Mouse (Mus musculus): ENCODE data around the gene Habp4. TPM values are rescaled to one million over a fixed set of nuclear protein-coding genes. Genes with fewer than 3 reads are reported as not detected.

Gene Habp4
- polyA plus RNA-seq (2012; ENCODE audit: insufficient read depth, insufficient read length, missing spikeins): 16.4 and 21.0 TPM in 2 replicates

GRCm38 (mm10) chr13:64161548-64161915 lies at the start of gene Habp4:
Habp4 (plus strand) TSS chr13:64161824.
- Histone ChIP-seq H3K4me3 (ENCODE audit: insufficient read depth, low read depth, low read length) (peak within 1 kb of the TSS; percentile 73), H3K27ac (replicated peaks; ENCODE audit: low read depth, low read length) (no peak within 1 kb of the TSS), H3K4me1 (ENCODE audit: control insufficient read depth, insufficient read depth, insufficient read length, low read length) (no peaks in the 10 kb centered on the region)

DNA sequence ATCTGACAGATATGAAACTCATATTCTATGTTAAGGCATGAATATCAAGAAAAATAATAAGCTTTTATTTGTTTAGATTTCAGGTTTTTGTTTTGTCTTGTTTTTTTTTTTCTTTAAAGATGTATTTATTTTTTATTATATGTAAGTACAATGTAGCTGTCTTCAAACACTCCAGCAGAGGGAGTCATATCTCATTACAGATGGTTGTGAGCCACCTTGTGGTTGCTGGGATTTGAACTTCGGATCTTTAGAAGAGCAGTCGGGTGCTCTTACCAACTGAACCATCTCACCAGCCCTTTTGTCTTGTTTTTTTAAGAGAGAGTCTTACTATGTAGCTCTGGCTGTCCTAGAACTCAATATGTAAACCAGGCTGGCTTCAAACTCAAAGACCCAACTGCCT lies 44.2 kb upstream of the Habp4 start:
- Histone ChIP-seq H3K27ac (replicated peaks; ENCODE audit: low read depth, low read length) (no peak overlapping the region), H3K4me1 (ENCODE audit: control insufficient read depth, insufficient read depth, insufficient read length, low read length) (no peaks in the 10 kb centered on the region), H3K4me3 (ENCODE audit: insufficient read depth, low read depth, low read length) (no peak overlapping the region)

DNA sequence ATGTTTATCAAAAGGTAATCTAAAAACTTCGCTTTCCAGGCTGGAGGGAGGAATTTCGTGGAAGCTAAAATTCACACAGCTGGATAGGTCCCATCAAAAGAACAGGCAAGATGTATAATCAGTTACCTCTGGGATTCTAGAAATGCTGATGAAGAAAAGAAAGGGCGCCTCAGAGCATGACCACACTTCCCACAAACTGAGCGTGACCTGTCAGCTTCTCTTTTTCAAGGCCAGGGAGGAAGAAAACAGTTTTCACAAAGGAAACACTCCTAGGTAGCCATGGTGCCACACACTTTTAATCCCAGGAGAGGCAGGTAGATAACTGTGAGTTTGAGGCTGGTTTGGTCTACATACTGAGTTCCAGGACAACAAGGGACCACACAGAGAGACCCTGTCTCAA lies 40.9 kb upstream of the Habp4 start:
- Histone ChIP-seq H3K4me1 (ENCODE audit: control insufficient read depth, insufficient read depth, insufficient read length, low read length) (no peaks in the 10 kb centered on the region), H3K27ac (replicated peaks; ENCODE audit: low read depth, low read length) (no peak overlapping the region), H3K4me3 (ENCODE audit: insufficient read depth, low read depth, low read length) (no peak overlapping the region)

- Histone ChIP-seq H3K4me3 (ENCODE audit: insufficient read depth, low read depth, low read length) (no peak overlapping the region), H3K4me1 (ENCODE audit: control insufficient read depth, insufficient read depth, insufficient read length, low read length) (no peaks in the 10 kb centered on the region), H3K27ac (replicated peaks; ENCODE audit: low read depth, low read length) (no peak overlapping the region)
These were observed 38.0 kb upstream of the Habp4 start for GRCm38 (mm10) chr13:64123491-64124188.

DNA sequence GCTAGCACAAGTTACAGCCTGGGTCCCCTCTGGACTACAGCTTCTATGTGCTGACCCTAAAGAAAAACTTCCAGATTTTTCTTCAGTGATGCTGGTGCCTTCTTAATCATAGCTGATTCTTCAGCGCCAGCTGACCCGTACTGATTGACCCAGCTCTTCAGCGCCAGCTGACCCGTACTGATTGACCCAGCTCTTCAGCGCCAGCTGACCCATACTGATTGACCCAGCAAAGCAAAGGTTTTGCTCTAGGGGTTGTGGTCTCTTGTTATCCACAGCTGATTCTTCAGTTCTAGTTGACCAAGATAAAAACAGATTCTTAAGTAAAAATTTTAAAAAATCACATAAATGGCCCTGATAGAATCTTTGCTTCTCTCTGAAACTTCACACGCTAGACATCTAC lies 36.7 kb upstream of the Habp4 start:
- H3K4me3 ChIP-seq (ENCODE audit: insufficient read depth, low read depth, low read length): no peak overlapping the region
- no peaks in the 10 kb centered on the region for H3K4me1 ChIP-seq (ENCODE audit: control insufficient read depth, insufficient read depth, insufficient read length, low read length)

GRCm38 (mm10) chr13:64126316-64126715 lies 35.3 kb upstream of the Habp4 start:
- no peak overlapping the region for H3K4me3 ChIP-seq (ENCODE audit: insufficient read depth, low read depth, low read length)
- no peak overlapping the region for H3K27ac ChIP-seq (replicated peaks; ENCODE audit: low read depth, low read length)
- no peaks in the 10 kb centered on the region for H3K4me1 ChIP-seq (ENCODE audit: control insufficient read depth, insufficient read depth, insufficient read length, low read length)

More for the DNA sequence above, 36.7 kb upstream of the Habp4 start:
- H3K27ac ChIP-seq (replicated peaks; ENCODE audit: low read depth, low read length): no peak overlapping the region

GRCm38 (mm10) chr13:64128858-64129615 lies 32.6 kb upstream of the Habp4 start, which contains the start of gene Slc35d2:
Slc35d2 (minus strand) TSS chr13:64129368.
- H3K4me3 ChIP-seq (ENCODE audit: insufficient read depth, low read depth, low read length): peak within 1 kb of the TSS; percentile 94
- no peaks in the 10 kb centered on the region for H3K4me1 ChIP-seq (ENCODE audit: control insufficient read depth, insufficient read depth, insufficient read length, low read length)
- H3K27ac ChIP-seq (replicated peaks; ENCODE audit: low read depth, low read length): peak within 1 kb of the TSS; percentile 80

DNA sequence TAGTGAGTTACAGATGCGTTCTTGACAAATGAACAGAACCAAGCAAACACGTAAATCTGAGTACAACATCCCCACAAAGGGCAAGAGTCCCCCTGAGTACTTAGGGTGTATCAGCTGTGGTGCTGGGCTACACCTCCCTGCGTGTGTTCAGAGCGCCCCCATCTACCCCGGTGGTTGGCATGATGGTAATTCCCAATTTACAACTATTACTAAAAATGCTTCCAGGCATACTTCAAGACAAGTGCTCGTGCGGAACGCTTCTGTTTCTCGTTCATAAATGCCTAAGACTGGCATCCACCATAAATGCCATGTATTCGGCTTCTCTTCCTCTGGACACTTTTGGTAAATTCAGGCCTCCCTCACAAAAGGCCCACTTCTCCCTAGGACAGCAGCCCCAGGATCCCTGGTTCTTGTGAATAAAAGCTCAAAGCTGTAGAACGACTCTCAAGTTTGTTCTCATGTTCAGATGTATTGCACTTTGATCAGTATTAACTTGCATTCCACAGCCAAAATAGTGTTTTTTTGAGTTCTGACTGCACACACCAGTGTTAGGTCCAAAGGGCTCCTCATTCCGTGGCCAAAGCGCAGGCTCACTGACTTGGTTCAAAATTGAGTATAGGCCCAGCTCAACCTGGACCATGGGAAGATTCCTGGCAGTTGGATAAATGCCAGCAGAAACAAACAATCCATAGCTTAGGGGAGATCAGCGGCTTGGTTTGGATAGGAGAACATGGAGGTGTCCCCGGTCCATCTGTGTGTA lies 31.8 kb upstream of the Habp4 start:
- Histone ChIP-seq H3K4me3 (ENCODE audit: insufficient read depth, low read depth, low read length) (peak overlapping the region; percentile 94), H3K27ac (replicated peaks; ENCODE audit: low read depth, low read length) (peak overlapping the region; percentile 80), H3K4me1 (ENCODE audit: control insufficient read depth, insufficient read depth, insufficient read length, low read length) (no peaks in the 10 kb centered on the region)

DNA sequence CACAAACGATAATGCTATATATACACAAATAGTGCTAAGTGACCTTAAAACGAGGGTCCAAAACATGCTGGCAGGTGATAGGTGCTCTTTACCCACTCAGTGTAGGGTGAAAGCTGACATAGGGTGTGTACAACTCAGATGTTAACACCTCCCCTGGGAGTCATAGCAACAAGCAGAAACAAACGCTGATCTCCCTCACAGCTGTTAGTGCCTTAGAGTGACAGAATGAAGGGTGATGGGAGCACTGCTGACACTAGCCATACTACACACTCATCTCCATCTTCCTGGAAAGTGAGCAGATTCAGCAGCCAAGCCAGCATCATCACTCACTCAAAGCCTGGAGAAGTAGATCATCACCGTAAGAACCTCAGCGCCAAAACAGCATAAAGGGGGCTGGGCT lies 11.5 kb upstream of the Habp4 start:
- no peak overlapping the region for H3K27ac ChIP-seq (replicated peaks; ENCODE audit: low read depth, low read length)
- H3K4me1 ChIP-seq (ENCODE audit: control insufficient read depth, insufficient read depth, insufficient read length, low read length): no peaks in the 10 kb centered on the region
- H3K4me3 ChIP-seq (ENCODE audit: insufficient read depth, low read depth, low read length): no peak overlapping the region

DNA sequence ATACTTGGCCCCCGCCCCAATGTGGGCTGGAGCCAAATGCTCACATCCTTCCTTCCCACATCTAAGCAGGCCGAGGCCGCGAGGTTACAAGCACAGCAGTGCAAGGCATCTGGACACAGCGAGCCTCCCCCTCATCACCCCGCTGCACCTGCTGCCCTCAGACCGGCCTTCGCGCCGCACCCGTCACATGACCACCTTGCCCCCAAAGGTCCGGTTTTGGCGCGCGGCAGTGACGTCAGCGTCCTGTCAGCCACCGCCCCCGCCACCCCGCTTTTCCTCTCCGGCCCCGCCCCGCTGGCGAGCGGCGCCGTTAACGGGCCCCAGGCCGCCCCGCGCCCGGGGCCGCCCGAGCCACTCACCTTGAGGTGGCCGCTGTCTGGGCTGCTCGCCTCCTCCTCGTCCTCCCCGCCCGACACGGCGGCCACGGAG lies 9.4 kb upstream of the Habp4 start:
- H3K4me1 ChIP-seq (ENCODE audit: control insufficient read depth, insufficient read depth, insufficient read length, low read length): no peaks in the 10 kb centered on the region
- H3K4me3 ChIP-seq (ENCODE audit: insufficient read depth, low read depth, low read length): peak overlapping the region; percentile 94
- peak overlapping the region; percentile 46; the same call in 1 of the 2 replicates for H3K27ac ChIP-seq (replicated peaks; ENCODE audit: low read depth, low read length)

GRCm38 (mm10) chr13:64152671-64153082 lies 8.9 kb upstream of the Habp4 start:
- Histone ChIP-seq H3K27ac (replicated peaks; ENCODE audit: low read depth, low read length) (no peak overlapping the region), H3K4me1 (ENCODE audit: control insufficient read depth, insufficient read depth, insufficient read length, low read length) (no peaks in the 10 kb centered on the region), H3K4me3 (ENCODE audit: insufficient read depth, low read depth, low read length) (peak overlapping the region; percentile 94)

- H3K27ac ChIP-seq (replicated peaks; ENCODE audit: low read depth, low read length): peak within 1 kb of the TSS; percentile 46; the same call in 1 of the 2 replicates
- H3K4me3 ChIP-seq (ENCODE audit: insufficient read depth, low read depth, low read length): peak within 1 kb of the TSS; percentile 94
- H3K4me1 ChIP-seq (ENCODE audit: control insufficient read depth, insufficient read depth, insufficient read length, low read length): no peaks in the 10 kb centered on the region
These were observed 8.4 kb upstream of the Habp4 start, which contains the start of gene Zfp367 for GRCm38 (mm10) chr13:64153083-64153682. Zfp367 (minus strand) TSS chr13:64153202.

DNA sequence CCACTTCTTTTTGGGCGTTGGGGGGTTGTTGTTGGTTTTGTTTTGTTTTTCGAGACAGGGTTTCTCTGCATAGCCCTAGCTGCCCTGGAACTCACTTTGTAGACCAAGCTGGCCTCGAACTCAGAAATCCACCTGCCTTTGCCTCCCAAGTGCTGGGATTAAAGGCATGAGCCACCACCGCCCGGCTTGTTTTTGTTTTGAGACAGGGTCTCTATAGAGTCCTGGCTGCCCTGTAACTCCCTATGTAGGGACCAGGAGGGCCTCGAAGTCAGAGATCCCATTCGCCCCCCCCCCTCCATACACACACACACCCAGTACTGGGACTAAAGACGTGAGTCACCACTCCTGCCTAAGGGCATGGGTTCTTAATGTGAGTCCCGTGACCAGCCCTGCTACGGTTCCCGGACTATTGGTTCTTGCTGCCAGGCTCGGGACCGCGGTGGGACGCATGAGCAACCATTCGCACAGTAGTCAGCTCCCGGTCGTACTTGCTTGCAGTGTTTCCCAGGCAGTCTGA lies 7.8 kb upstream of the Habp4 start:
- Histone ChIP-seq H3K27ac (replicated peaks; ENCODE audit: low read depth, low read length) (0 out of 2 replicates have a peak overlapping the region, but pooled peaks have one; percentile 8), H3K4me1 (ENCODE audit: control insufficient read depth, insufficient read depth, insufficient read length, low read length) (no peaks in the 10 kb centered on the region), H3K4me3 (ENCODE audit: insufficient read depth, low read depth, low read length) (peak overlapping the region; percentile 52)

GRCm38 (mm10) chr13:64154651-64155050 lies 7.0 kb upstream of the Habp4 start:
- H3K27ac ChIP-seq (replicated peaks; ENCODE audit: low read depth, low read length): no peak overlapping the region
- no peak overlapping the region for H3K4me3 ChIP-seq (ENCODE audit: insufficient read depth, low read depth, low read length)

More at GRCm38 (mm10) chr13:64154651-64155050, 7.0 kb upstream of the Habp4 start:
- H3K4me1 ChIP-seq (ENCODE audit: control insufficient read depth, insufficient read depth, insufficient read length, low read length): no peaks in the 10 kb centered on the region
